Mouse (Mus musculus): ENCODE measurements around the gene Mgll.

- no peak for TF ChIP-seq CTCF (IDR thresholded peaks at IDR 0.05; ENCODE audit: borderline replicate concordance, insufficient read depth, low read length)
- TF ChIP-seq POLR2A (IDR thresholded peaks at IDR 0.05; ENCODE audit: low read depth, low read length): no peak
Observed at GRCm38 (mm10) chr6:88840791-88841513, 116.7 kb downstream of the Mgll start.
